Mouse (Mus musculus) myocyte (in vitro differentiated cells): ENCODE results near the gene Tpst2. TPM values are rescaled to one million over a fixed set of nuclear protein-coding genes. Genes with fewer than 3 reads are reported as not detected.

ENCODE experiments used
- H3K27me3 ChIP-seq: one replicate; pipeline ENCODE4 v1.6.1; 2011; ENCODE audit not compliant: control insufficient read depth, insufficient read depth, insufficient read length
- H3K36me3 ChIP-seq: one replicate; pipeline ENCODE4 v1.6.1; 2011; ENCODE audit not compliant: control insufficient read depth, insufficient read depth
- H3K4me2 ChIP-seq: one replicate; pipeline ENCODE4 v1.6.1; 2011; ENCODE audit warnings: low read depth, control low read depth
- H3K4me3 ChIP-seq: one replicate; pipeline ENCODE4 v1.5.1; 2011; ENCODE audit warnings: mild to moderate bottlenecking, control low read depth, moderate library complexity
- H3K79me2 ChIP-seq: one replicate; pipeline ENCODE4 v1.6.1; 2011; ENCODE audit not compliant: control insufficient read depth, insufficient read depth
- H3ac ChIP-seq: one replicate; pipeline ENCODE4 v1.6.1; 2011; ENCODE audit not compliant: control insufficient read depth, insufficient read length
- CEBPB ChIP-seq: IDR thresholded peaks from 2 replicates; pipeline ENCODE4 v1.6.1; 2011; ENCODE audit warnings: mild to moderate bottlenecking, moderate library complexity; ENCODE audit not compliant: poor library complexity, insufficient read depth, severe bottlenecking
- E2F4 ChIP-seq: IDR thresholded peaks from one replicate; pipeline ENCODE4 v1.6.1; 2011; ENCODE audit warnings: mild to moderate bottlenecking, control low read depth, moderate library complexity; ENCODE audit not compliant: insufficient read depth
- MAX ChIP-seq: IDR thresholded peaks from one replicate; pipeline ENCODE4 v1.6.1; 2011; ENCODE audit warnings: low read depth, mild to moderate bottlenecking, control low read depth
- MYOD1 ChIP-seq, 3 experiments: IDR thresholded peaks; one replicate each; pipeline ENCODE4 v1.6.1; 2011; ENCODE audit warnings: control low read depth in 2 of 3, low read depth in 2 of 3, mild to moderate bottlenecking in 2 of 3, moderate library complexity in 1 of 3; ENCODE audit not compliant: insufficient read length in 2 of 3, control insufficient read depth in 1 of 3
- MYOG ChIP-seq, 3 experiments: IDR thresholded peaks; one replicate each; pipeline ENCODE4 v1.6.1; 2011; ENCODE audit warnings: control low read depth in 2 of 3, low read depth in 2 of 3, mild to moderate bottlenecking in 2 of 3; ENCODE audit not compliant: insufficient read length in 2 of 3, control insufficient read depth in 1 of 3, insufficient read depth in 1 of 3
- POLR2A ChIP-seq: IDR thresholded peaks from one replicate; pipeline ENCODE4 v1.6.1; 2011; ENCODE audit warnings: low read depth, mild to moderate bottlenecking, control low read depth, moderate library complexity; ENCODE audit not compliant: insufficient read length
- POLR2AphosphoS2 ChIP-seq: IDR thresholded peaks from one replicate; pipeline ENCODE4 v1.6.1; 2011; ENCODE audit warnings: low read depth, control low read depth; ENCODE audit not compliant: insufficient read length
- REST ChIP-seq: IDR thresholded peaks from one replicate; pipeline ENCODE4 v1.6.1; 2011; ENCODE audit warnings: mild to moderate bottlenecking, control low read depth, moderate library complexity; ENCODE audit not compliant: insufficient read depth, insufficient read length
- SRF ChIP-seq: IDR thresholded peaks from one replicate; pipeline ENCODE4 v1.6.1; 2011; ENCODE audit warnings: low read depth; ENCODE audit not compliant: control insufficient read depth, insufficient read length
- TCF12 ChIP-seq: IDR thresholded peaks from one replicate; pipeline ENCODE4 v1.6.1; 2011; ENCODE audit warnings: mild to moderate bottlenecking, control low read depth; ENCODE audit not compliant: poor library complexity, insufficient read depth, severe bottlenecking
- TCF3 ChIP-seq: IDR thresholded peaks from one replicate; pipeline ENCODE4 v1.6.1; 2011; ENCODE audit warnings: low read depth, control low read depth; ENCODE audit not compliant: insufficient read length
- USF1 ChIP-seq: IDR thresholded peaks from one replicate; pipeline ENCODE4 v1.6.1; 2011; ENCODE audit warnings: low read depth, mild to moderate bottlenecking, control low read depth, moderate library complexity
- polyA plus RNA-seq: library from polyadenylated mRNA; unstranded; fragments of >200 nt; fragmentation: generic; extraction: Trizol; gene quantifications from one replicate; pipeline ENCODE4 v1.2.1, GENCODE M21; 2012; ENCODE audit warnings: missing spikeins

Gene Tpst2
- polyA plus RNA-seq, 1 experiment, result 94.7 TPM

GRCm38 (mm10) chr5:112343205-112343595 lies 66.7 kb downstream of the Tpst2 start:
- Histone ChIP-seq H3K4me3 (peak overlapping the region; percentile 82), H3ac (peak overlapping the region; percentile 89), H3K79me2 (peaks cover 8% of the 10 kb centered on the region), H3K27me3 (no peaks in the 10 kb centered on the region), H3K4me2 (peak overlapping the region; percentile 89), H3K36me3 (peaks cover 7% of the 10 kb centered on the region)
- TF ChIP-seq TCF3 (no peak), REST (no peak), MYOG (IDR thresholded peaks at IDR 0.05; ENCODE audit: control insufficient read depth in 1 of 3, insufficient read depth in 1 of 3, insufficient read length in 2 of 3, low read depth in 2 of 3) (no peak), E2F4 (no peak), POLR2AphosphoS2 (no peak), MYOD1 (IDR thresholded peaks at IDR 0.05; ENCODE audit: control insufficient read depth in 1 of 3, insufficient read length in 2 of 3, low read depth in 2 of 3) (no peak), POLR2A (no peak)

- no peaks in the 10 kb centered on the region for H3K36me3 ChIP-seq
- peak overlapping the region; percentile 89 for H3K4me2 ChIP-seq
- peak overlapping the region; percentile 82 for H3K4me3 ChIP-seq
- H3K27me3 ChIP-seq, result no peaks in the 10 kb centered on the region
- no peak overlapping the region for H3ac ChIP-seq
- H3K79me2 ChIP-seq, result peaks cover 8% of the 10 kb centered on the region
- TF ChIP-seq MAX (no peak), POLR2AphosphoS2 (no peak), USF1 (no peak), TCF12 (no peak), E2F4 (no peak), CEBPB (no peak), POLR2A (no peak), TCF3 (no peak), MYOG (IDR thresholded peaks at IDR 0.05; ENCODE audit: control insufficient read depth in 1 of 3, insufficient read depth in 1 of 3, insufficient read length in 2 of 3, low read depth in 2 of 3) (no peak), REST (no peak), SRF (no peak), MYOD1 (IDR thresholded peaks at IDR 0.05; ENCODE audit: control insufficient read depth in 1 of 3, insufficient read length in 2 of 3, low read depth in 2 of 3) (no peak)
These were observed 67.8 kb downstream of the Tpst2 start for GRCm38 (mm10) chr5:112344092-112344960.

GRCm38 (mm10) chr5:112346211-112346965 lies 69.9 kb downstream of the Tpst2 start:
- TF ChIP-seq SRF (no peak), POLR2A (no peak), POLR2AphosphoS2 (no peak), MAX (no peak), MYOD1 (IDR thresholded peaks at IDR 0.05; ENCODE audit: control insufficient read depth in 1 of 3, insufficient read length in 2 of 3, low read depth in 2 of 3) (peak in 2 of 3 experiments; percentile 29 to 35), MYOG (IDR thresholded peaks at IDR 0.05; ENCODE audit: control insufficient read depth in 1 of 3, insufficient read depth in 1 of 3, insufficient read length in 2 of 3, low read depth in 2 of 3) (peak in 1 of 3 experiments; percentile 47)
- Histone ChIP-seq H3K79me2 (peaks cover 8% of the 10 kb centered on the region), H3K4me3 (no peak overlapping the region), H3K27me3 (no peaks in the 10 kb centered on the region), H3K4me2 (no peak overlapping the region), H3ac (no peak overlapping the region), H3K36me3 (no peaks in the 10 kb centered on the region)

GRCm38 (mm10) chr5:112349169-112349568 lies 72.7 kb downstream of the Tpst2 start:
- Histone ChIP-seq H3K4me2 (no peak overlapping the region), H3ac (no peak overlapping the region), H3K4me3 (no peak overlapping the region), H3K36me3 (no peaks in the 10 kb centered on the region), H3K27me3 (no peaks in the 10 kb centered on the region), H3K79me2 (no peaks in the 10 kb centered on the region)
- TF ChIP-seq POLR2AphosphoS2, result no peak
- TF ChIP-seq USF1, result no peak
- no peak for TF ChIP-seq E2F4
- no peak for TF ChIP-seq POLR2A
- no peak for TF ChIP-seq SRF
- TF ChIP-seq TCF12, result no peak
